Comparison of ENCODE assay signal across 8 mouse cellular contexts in the genomic region with DNA sequence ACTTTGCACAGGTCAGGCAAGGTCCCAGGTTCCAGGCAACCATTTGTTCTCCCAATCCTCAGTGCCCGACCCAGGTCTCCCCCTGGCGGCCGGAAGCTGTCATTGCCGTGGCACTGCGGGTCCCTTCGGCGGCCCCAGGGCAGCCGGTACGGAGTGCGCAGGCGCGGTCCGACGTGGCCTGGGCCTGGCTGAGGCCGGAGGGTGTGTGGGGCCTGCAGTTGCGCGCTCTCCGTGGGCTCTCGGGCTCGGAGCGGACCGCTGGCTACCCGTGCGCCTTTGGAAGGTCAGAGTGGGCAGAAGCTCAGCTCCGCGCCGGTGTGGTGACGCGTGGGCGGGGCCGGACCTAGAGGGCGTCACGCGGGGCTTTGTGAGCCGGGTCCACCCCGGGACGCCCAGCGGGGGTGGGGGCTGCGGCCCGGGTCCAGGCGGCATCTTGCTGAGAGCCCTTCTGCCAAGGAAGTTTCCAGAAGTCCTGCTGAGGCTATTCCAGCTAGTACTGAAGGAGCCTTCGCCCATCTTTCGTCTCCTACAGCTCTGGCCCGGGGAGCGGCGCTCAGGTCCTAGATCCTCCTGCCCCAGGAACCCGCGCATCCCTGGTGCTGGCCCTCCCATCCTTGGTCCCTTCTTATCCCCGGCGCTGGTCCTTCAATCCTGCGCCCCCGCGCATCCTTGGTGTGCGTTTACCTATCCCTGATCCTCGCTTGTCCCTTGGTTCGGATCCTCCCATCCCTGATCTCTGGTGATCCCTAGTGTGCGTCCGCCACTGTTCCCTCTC. TPM values are rescaled to one million over a fixed set of nuclear protein-coding genes. Genes with fewer than 3 reads are reported as not detected.
A peak's percentile ranks its signal among the peaks of the same experiment; 100 is the strongest.
DNase-seq lines count a peak whose midpoint lies in the region; ATAC-seq lines count a peak whose summit lies in the region.

Gene Spg20 (plus strand): TSS at position 174 of the 775 bp plus-strand sequence.

- peak; percentile 98 for ATAC-seq in hindbrain, embryonic 11.5 days (ENCODE audit: low FRiP score)

- peak within 1 kb of the TSS; percentile 93 for H3K9ac ChIP-seq in hindbrain, embryonic 11.5 days (ENCODE audit: low read depth, low read length)

- peak; percentile 96 for DNase-seq in MN1 (ENCODE audit: low spot score)
- peak; percentile 98 for DNase-seq in cerebellum, adult 9-10 months
- peak; percentile 81 to 98 for DNase-seq in frontal cortex, adult 2 months (ENCODE audit: extremely low spot score in 1 of 2, low spot score in 1 of 2)
- peak; percentile 98 for DNase-seq in hindbrain, embryonic 11.5 days (ENCODE audit: low spot score)
- DNase-seq in layer of hippocampus, postnatal 10 days (ENCODE audit: low spot score in 2 of 2), result peak; percentile 98 to 99
- peak; percentile 96 for DNase-seq in lung, postnatal 10 days
- DNase-seq in ovary, postnatal 36 days (ENCODE audit: low spot score), result peak; percentile 95
- peak; percentile 95 for DNase-seq in thymus, postnatal 25 days

- H3K27ac ChIP-seq in hindbrain, embryonic 11.5 days (ENCODE audit: low read depth, low read length), result peak within 1 kb of the TSS; percentile 72

- H3K9me3 ChIP-seq in hindbrain, embryonic 11.5 days (ENCODE audit: control insufficient read depth, low read length), result no peaks in the 10 kb centered on the region

- 0 out of 2 replicates have a peak, but pooled peaks cover 3% of the 10 kb centered on the region for H3K36me3 ChIP-seq in hindbrain, embryonic 11.5 days (ENCODE audit: control insufficient read depth, insufficient read depth, low read length)

- no peaks in the 10 kb centered on the region for H3K4me1 ChIP-seq in hindbrain, embryonic 11.5 days (replicated peaks; ENCODE audit: control insufficient read depth, insufficient read depth, low read length)

- H3K4me3 ChIP-seq in hindbrain, embryonic 11.5 days (ENCODE audit: low read depth, low read length), result peak within 1 kb of the TSS; percentile 70

- no peaks in the 10 kb centered on the region for H3K27me3 ChIP-seq in hindbrain, embryonic 11.5 days (ENCODE audit: control insufficient read depth, insufficient read depth, low read length)

- peak within 1 kb of the TSS; percentile 69 for H3K4me2 ChIP-seq in hindbrain, embryonic 11.5 days (replicated peaks; ENCODE audit: low read depth, low read length)

- WGBS in hindbrain, embryonic 11.5 days, result under 1% methylated on average over 58 of the region's 58 CpGs

RNA-seq across cellular contexts. Expression of gene Spg20, which starts in this region (rescaled TPM):
- 20.1 and 20.2 TPM in 2 replicates for polyA plus RNA-seq in frontal cortex, adult 2 months (2012; rRNA removed)
- polyA plus RNA-seq in hindbrain, embryonic 11.5 days (2014; fragmentation: Nextera tagmentation; extraction: Ambion mirVana), result 49.6 and 49.7 TPM in 2 replicates
- total RNA-seq in layer of hippocampus, postnatal 10 days (2021), result 10 to 100 TPM; 19.4 to 24.0 TPM

Comparison
In these comparisons a context has a peak if more than half of its experiments do, and no peak if none do; other contexts are left out.
1. Peak in every context shown above with its lines: DNase-seq, ATAC-seq, H3K4me3 ChIP-seq and H3K27ac ChIP-seq.